In the genomic region with DNA sequence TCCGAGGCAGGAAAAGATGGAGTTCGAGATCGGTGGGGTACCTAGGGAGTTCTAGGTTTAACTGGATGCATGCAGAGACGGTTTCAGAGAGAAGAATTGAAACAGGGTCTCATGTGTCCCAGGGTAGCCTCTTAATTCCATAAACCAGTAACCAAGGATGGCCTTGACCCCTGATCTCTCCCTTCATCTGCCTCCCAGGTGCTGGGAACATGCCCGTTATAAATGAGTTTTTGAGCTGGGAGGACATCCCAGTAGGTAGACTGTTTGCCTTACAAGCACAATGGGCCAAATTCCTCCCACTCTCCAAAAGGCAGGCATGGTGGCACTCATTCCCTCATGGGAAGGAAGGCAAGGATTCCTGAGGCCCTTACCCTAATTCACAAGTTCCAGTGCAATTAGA, we compare ENCODE assay signal across 25 mouse cellular contexts.
"Had no signal": no experiment of that assay in that cellular context is flagged by ENCODE, and none has a peak within 500 bp of the region (broad histone marks: within the 10 kb centered on the region; RNA-seq: fewer than 3 reads in every experiment).

No protein-coding gene starts in this region.

- ATAC-seq: hindbrain, postnatal 0 days; intestine, embryonic 16.5 days; liver, embryonic 12.5 days had no signal

- H3K9me3 ChIP-seq: heart, embryonic 13.5 days; heart, embryonic 15.5 days; hindbrain, embryonic 13.5 days; hindbrain, embryonic 15.5 days; kidney, embryonic 15.5 days; limb, embryonic 13.5 days; limb, embryonic 15.5 days; liver, embryonic 12.5 days had no signal

- H3K27ac ChIP-seq: heart, adult 2 months; heart, embryonic 13.5 days; heart, embryonic 15.5 days; hindbrain, embryonic 13.5 days; hindbrain, embryonic 15.5 days; hindbrain, postnatal 0 days; kidney, embryonic 15.5 days; kidney, postnatal 0 days; limb, embryonic 13.5 days; limb, embryonic 15.5 days; liver, embryonic 12.5 days had no signal

- H3K36me3 ChIP-seq: heart, embryonic 13.5 days; heart, embryonic 15.5 days; hindbrain, embryonic 13.5 days; hindbrain, embryonic 15.5 days; kidney, embryonic 15.5 days; limb, embryonic 13.5 days; limb, embryonic 15.5 days; liver, embryonic 12.5 days had no signal

- H3K4me3 ChIP-seq: heart, adult 2 months; heart, embryonic 13.5 days; heart, embryonic 15.5 days; hindbrain, embryonic 13.5 days; hindbrain, embryonic 15.5 days; kidney, embryonic 15.5 days; limb, embryonic 13.5 days; limb, embryonic 15.5 days; liver, embryonic 12.5 days had no signal

- DNase-seq: gastrocnemius, postnatal 10 days; gastrocnemius, postnatal 36 days; heart, adult 11 months; heart, adult 2 months; heart, postnatal 14 days; heart, postnatal 36 days; kidney, adult 11 months; kidney, adult 2 months; kidney, postnatal 14 days; kidney, postnatal 36 days; layer of hippocampus, adult 9-11 months; layer of hippocampus, postnatal 36 days; left cerebral cortex, postnatal 4 days had no signal

- H3K9ac ChIP-seq: heart, embryonic 13.5 days; heart, embryonic 15.5 days; hindbrain, embryonic 13.5 days; hindbrain, embryonic 15.5 days; kidney, embryonic 15.5 days; limb, embryonic 13.5 days; limb, embryonic 15.5 days; liver, embryonic 12.5 days had no signal

- H3K4me2 ChIP-seq: heart, embryonic 11.5 days; heart, embryonic 13.5 days; heart, embryonic 15.5 days; hindbrain, embryonic 13.5 days; hindbrain, embryonic 15.5 days; kidney, embryonic 15.5 days; limb, embryonic 13.5 days; limb, embryonic 15.5 days; liver, embryonic 12.5 days had no signal
